Mouse (Mus musculus): ENCODE data around the gene Slc16a5. TPM values are rescaled to one million over a fixed set of nuclear protein-coding genes. Genes with fewer than 3 reads are reported as not detected.
A peak's percentile ranks its signal among the peaks of the same experiment; 100 is the strongest.

Gene Slc16a5
- total and polyA plus RNA-seq, 3 experiments = 0.26 TPM; not detected in 2

- DNase-seq (ENCODE audit: low read depth, low spot score) = peak; percentile 65
These were observed 9.9 kb upstream of the Slc16a5 start for GRCm38 (mm10) chr11:115452281-115452860.

DNA sequence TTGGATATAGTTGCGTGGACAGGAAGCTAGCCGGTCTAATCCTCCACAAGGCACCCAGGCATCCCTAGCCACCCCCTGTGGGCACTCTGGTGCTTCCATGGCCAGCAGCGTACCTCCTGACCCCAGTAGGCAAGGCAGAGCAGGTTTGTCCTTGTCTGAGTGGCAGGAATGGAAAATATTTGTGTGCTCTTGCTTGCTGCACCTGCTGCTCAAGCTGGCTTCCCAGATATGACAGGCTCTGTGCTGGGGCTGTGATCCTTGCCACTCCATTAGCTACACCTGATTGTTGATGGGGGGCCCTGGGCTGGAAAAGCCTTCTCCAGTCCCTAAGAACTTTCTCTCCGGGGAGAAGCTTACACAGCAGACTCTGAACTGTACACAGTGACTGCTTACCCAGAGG, 9.0 kb upstream of the Slc16a5 start:
- Histone ChIP-seq H3K27me3 (ENCODE audit: control insufficient read depth in 1 of 2, insufficient read depth in 2 of 2, low read length in 2 of 2) (no peaks in the 10 kb centered on the region), H3K27ac (ENCODE audit: control insufficient read depth, low read depth, low read length) (no peak overlapping the region), H3K4me3 (ENCODE audit: control insufficient read depth in 1 of 2, insufficient read depth in 1 of 2, low read depth in 2 of 2, low read length in 2 of 2) (no peak overlapping the region), H3K36me3 (ENCODE audit: control insufficient read depth in 1 of 2, insufficient read depth in 2 of 2, low read length in 2 of 2) (peaks cover 0 to 3% of the 10 kb centered on the region in 2 experiments; a peak in 1 of 4 replicates), H3K79me2 (ENCODE audit: control insufficient read depth, insufficient read depth, low read length, poor library complexity) (no peaks in the 10 kb centered on the region), H3K9me3 (replicated peaks; ENCODE audit: insufficient read depth, low read length) (no peaks in the 10 kb centered on the region), H3K9ac (ENCODE audit: control insufficient read depth, low read depth, low read length, poor library complexity, severe bottlenecking) (no peak overlapping the region), H3K4me1 (ENCODE audit: control insufficient read depth in 1 of 2, insufficient read depth in 2 of 2, low read length in 2 of 2) (peaks cover 3 to 20% of the 10 kb centered on the region in 2 experiments)
- no peak for TF ChIP-seq MXI1 (IDR thresholded peaks at IDR 0.05; ENCODE audit: low read depth, low read length)
- TF ChIP-seq TBP (IDR thresholded peaks at IDR 0.05; ENCODE audit: low read depth, low read length) = no peak
- TF ChIP-seq GATA1 (IDR thresholded peaks at IDR 0.05; ENCODE audit: low read depth, low read length) = no peak
- no peak for TF ChIP-seq TAL1 (IDR thresholded peaks at IDR 0.05; ENCODE audit: low read length)
- TF ChIP-seq ZNF384 (IDR thresholded peaks at IDR 0.05; ENCODE audit: low read depth, low read length) = no peak
- no peak for DNase-seq (ENCODE audit: low read depth, low spot score)

More at GRCm38 (mm10) chr11:115452281-115452860, 9.9 kb upstream of the Slc16a5 start:
- no peak overlapping the region for H3K4me3 ChIP-seq (ENCODE audit: control insufficient read depth in 1 of 2, insufficient read depth in 1 of 2, low read depth in 2 of 2, low read length in 2 of 2)
- no peak overlapping the region for H3K9ac ChIP-seq (ENCODE audit: control insufficient read depth, low read depth, low read length, poor library complexity, severe bottlenecking)
- H3K9me3 ChIP-seq (replicated peaks; ENCODE audit: insufficient read depth, low read length) = no peaks in the 10 kb centered on the region
- H3K36me3 ChIP-seq (ENCODE audit: control insufficient read depth in 1 of 2, insufficient read depth in 2 of 2, low read length in 2 of 2) = peaks cover 0 to 1% of the 10 kb centered on the region in 2 experiments; a peak in 1 of 4 replicates
- no peaks in the 10 kb centered on the region for H3K27me3 ChIP-seq (ENCODE audit: control insufficient read depth in 1 of 2, insufficient read depth in 2 of 2, low read length in 2 of 2)
- no peaks in the 10 kb centered on the region for H3K79me2 ChIP-seq (ENCODE audit: control insufficient read depth, insufficient read depth, low read length, poor library complexity)
- no peak for TF ChIP-seq POLR2AphosphoS2 (IDR thresholded peaks at IDR 0.05; ENCODE audit: low read length)
- TF ChIP-seq USF1 (IDR thresholded peaks at IDR 0.05; ENCODE audit: low read depth, low read length) = peak; percentile 79
- no peak for TF ChIP-seq TCF12 (IDR thresholded peaks at IDR 0.05; ENCODE audit: low read depth, low read length)
- TF ChIP-seq ZMIZ1 (IDR thresholded peaks at IDR 0.05; ENCODE audit: low read depth, low read length) = no peak
- TF ChIP-seq MAX (IDR thresholded peaks at IDR 0.05; ENCODE audit: low read length) = peak; percentile 51
- TF ChIP-seq ETS1 (IDR thresholded peaks at IDR 0.05; ENCODE audit: low read depth, low read length) = no peak
- TF ChIP-seq SMC3 (IDR thresholded peaks at IDR 0.05; ENCODE audit: low read depth, low read length) = no peak
- TF ChIP-seq RCOR1 (IDR thresholded peaks at IDR 0.05; ENCODE audit: low read depth, low read length) = peak; percentile 17; the same call in 1 of the 2 replicates
- TF ChIP-seq TBP (IDR thresholded peaks at IDR 0.05; ENCODE audit: low read depth, low read length) = no peak
- no peak for TF ChIP-seq GABPA (IDR thresholded peaks at IDR 0.05; ENCODE audit: low read depth, low read length)
- no peak for TF ChIP-seq TAL1 (IDR thresholded peaks at IDR 0.05; ENCODE audit: low read length)
- TF ChIP-seq UBTF (IDR thresholded peaks at IDR 0.05; ENCODE audit: borderline replicate concordance, insufficient read depth, low read depth, low read length) = no peak
- TF ChIP-seq MAFK (IDR thresholded peaks at IDR 0.05; ENCODE audit: borderline replicate concordance, low read depth, low read length) = no peak
- TF ChIP-seq MEF2A (IDR thresholded peaks at IDR 0.05; ENCODE audit: extremely low read depth, insufficient replicate concordance, low read depth, low read length, poor library complexity, severe bottlenecking) = no peak
- TF ChIP-seq EP300 (IDR thresholded peaks at IDR 0.05; ENCODE audit: low read depth in 1 of 2, low read length in 2 of 2) = no peak
- TF ChIP-seq CHD2 (IDR thresholded peaks at IDR 0.05; ENCODE audit: low read length) = 0 out of 2 replicates have a peak, but pooled peaks have one; percentile 13
- TF ChIP-seq SIN3A (IDR thresholded peaks at IDR 0.05; ENCODE audit: low read length) = no peak
- TF ChIP-seq NRF1 (IDR thresholded peaks at IDR 0.05; ENCODE audit: insufficient read depth, low read depth, low read length, poor library complexity, severe bottlenecking) = no peak
- no peak for TF ChIP-seq E2F4 (IDR thresholded peaks at IDR 0.05; ENCODE audit: borderline replicate concordance, low read depth, low read length)
- no peak for TF ChIP-seq MYB (IDR thresholded peaks at IDR 0.05; ENCODE audit: low read depth, low read length)
- TF ChIP-seq ELF1 (IDR thresholded peaks at IDR 0.05; ENCODE audit: low read depth, low read length) = no peak
- TF ChIP-seq ZC3H11A (IDR thresholded peaks at IDR 0.05; ENCODE audit: low read depth, low read length) = no peak
- TF ChIP-seq JUND (IDR thresholded peaks at IDR 0.05; ENCODE audit: low read depth, low read length) = no peak
- peak; percentile 58; the same call in 1 of the 2 replicates for TF ChIP-seq MXI1 (IDR thresholded peaks at IDR 0.05; ENCODE audit: low read depth, low read length)
- no peak for TF ChIP-seq NELFE (IDR thresholded peaks at IDR 0.05; ENCODE audit: low read depth, low read length)
- no peak for TF ChIP-seq GATA1 (IDR thresholded peaks at IDR 0.05; ENCODE audit: low read depth, low read length)
- TF ChIP-seq POLR2A (IDR thresholded peaks at IDR 0.05; ENCODE audit: control insufficient read depth in 1 of 2, insufficient read depth in 1 of 2, low read depth in 1 of 2, low read length in 2 of 2, poor library complexity in 1 of 2) = no peak
- TF ChIP-seq USF2 (IDR thresholded peaks at IDR 0.05; ENCODE audit: borderline replicate concordance in 1 of 2, insufficient read depth in 1 of 2, low read depth in 1 of 2, low read length in 2 of 2) = 0 out of 4 replicates have a peak, but pooled peaks of 1 of the 2 experiments have one; percentile 49
- TF ChIP-seq CTCF (IDR thresholded peaks at IDR 0.05 in 2 of 3, conservative IDR thresholded peaks at IDR 0.05 in 1 of 3; ENCODE audit: control insufficient read depth in 1 of 3, insufficient read depth in 1 of 3, low read depth in 2 of 3, low read length in 3 of 3, poor library complexity in 1 of 3, severe bottlenecking in 1 of 3) = no peak
- H3K4me1 ChIP-seq (ENCODE audit: control insufficient read depth in 1 of 2, insufficient read depth in 2 of 2, low read length in 2 of 2) = peaks cover 3 to 17% of the 10 kb centered on the region in 2 experiments
- H3K27ac ChIP-seq (ENCODE audit: control insufficient read depth, low read depth, low read length) = peak overlapping the region; percentile 5; the same call in 1 of the 2 replicates
